Mouse (Mus musculus) erythroblast, embryonic 14.5 days (primary cell): ENCODE data around the gene Dnajb8. TPM values are rescaled to one million over a fixed set of nuclear protein-coding genes. Genes with fewer than 3 reads are reported as not detected.

ENCODE experiments used
- H3K27me3 ChIP-seq: 2 replicates; pipeline ENCODE4 v1.6.1; 2012; ENCODE audit warnings: inconsistent platforms; ENCODE audit not compliant: control insufficient read depth
- H3K36me3 ChIP-seq: 2 replicates; pipeline ENCODE4 v1.6.1; 2012; ENCODE audit warnings: mild to moderate bottlenecking, inconsistent platforms; ENCODE audit not compliant: control insufficient read depth
- H3K4me1 ChIP-seq: 2 replicates; pipeline ENCODE4 v1.6.1; 2012; ENCODE audit warnings: inconsistent platforms; ENCODE audit not compliant: control insufficient read depth
- H3K4me3 ChIP-seq: replicated peaks from 2 replicates; pipeline ENCODE3; 2012; ENCODE audit warnings: moderate library complexity, mild to moderate bottlenecking, inconsistent platforms
- H3K9me3 ChIP-seq: 2 replicates; pipeline ENCODE4 v1.6.1; 2012; ENCODE audit warnings: low read length, inconsistent platforms, mixed read lengths; ENCODE audit not compliant: control insufficient read depth
- GATA1 ChIP-seq: IDR thresholded peaks from 2 replicates; pipeline ENCODE4 v1.6.1; 2012; ENCODE audit warnings: low read length, inconsistent platforms, mixed read lengths
- TAL1 ChIP-seq: IDR thresholded peaks from 3 replicates; pipeline ENCODE4 v1.6.1; 2012; ENCODE audit warnings: low read length, inconsistent platforms, mixed read lengths
- polyA plus RNA-seq: library from polyadenylated mRNA; stranded (reverse); fragments of >175 nt; gene quantifications from 2 replicates; pipeline ENCODE4 v1.2.3, GENCODE M21; 2012

The Dnajb8 gene
- polyA plus RNA-seq, 1 experiment = not detected

DNA sequence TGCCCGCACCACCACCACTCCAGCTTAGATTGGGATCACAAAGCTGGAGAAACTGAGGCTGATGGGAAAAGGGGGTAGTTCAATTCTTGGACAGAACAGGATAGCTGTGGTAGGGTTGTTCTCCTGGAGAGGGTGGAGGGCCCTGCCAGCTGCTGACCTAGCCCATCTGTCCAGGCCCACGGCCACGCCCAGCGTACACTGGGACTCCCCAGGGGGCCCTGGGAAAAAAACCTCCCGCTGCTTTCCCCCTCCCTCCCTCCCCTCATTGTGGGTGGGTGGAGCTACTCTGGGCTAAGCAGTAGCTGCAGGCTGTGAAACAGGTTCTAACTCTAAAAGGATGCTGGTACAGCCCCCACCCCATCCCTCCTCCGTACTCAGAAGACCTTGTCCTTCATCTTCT is 6.3 kb upstream of the Dnajb8 start:
- H3K4me3 ChIP-seq = no peak overlapping the region
- no peaks in the 10 kb centered on the region for H3K36me3 ChIP-seq
- H3K4me1 ChIP-seq = no peaks in the 10 kb centered on the region
- H3K9me3 ChIP-seq = peaks cover 6% of the 10 kb centered on the region
- peaks cover 1% of the 10 kb centered on the region; the same call in 1 of the 2 replicates for H3K27me3 ChIP-seq
- TF ChIP-seq TAL1 (no peak), GATA1 (no peak)

GRCm38 (mm10) chr6:88216199-88216598 is 5.9 kb upstream of the Dnajb8 start:
- no peak overlapping the region for H3K4me3 ChIP-seq
- H3K36me3 ChIP-seq = no peaks in the 10 kb centered on the region
- TF ChIP-seq GATA1 = no peak
- TF ChIP-seq TAL1 = no peak
- H3K4me1 ChIP-seq = no peaks in the 10 kb centered on the region
- H3K9me3 ChIP-seq = peaks cover 6% of the 10 kb centered on the region
- H3K27me3 ChIP-seq = peaks cover 2% of the 10 kb centered on the region; the same call in 1 of the 2 replicates

GRCm38 (mm10) chr6:88219094-88219493 is 3.0 kb upstream of the Dnajb8 start:
- Histone ChIP-seq H3K4me3 (no peak overlapping the region), H3K9me3 (peaks cover 6% of the 10 kb centered on the region), H3K4me1 (no peaks in the 10 kb centered on the region), H3K27me3 (peaks cover 6% of the 10 kb centered on the region), H3K36me3 (no peaks in the 10 kb centered on the region)
- no peak for TF ChIP-seq GATA1
- no peak for TF ChIP-seq TAL1

GRCm38 (mm10) chr6:88226570-88226994 is 4.5 kb downstream of the Dnajb8 start:
- peaks cover 41% of the 10 kb centered on the region for H3K27me3 ChIP-seq
- H3K4me1 ChIP-seq = peaks cover 6% of the 10 kb centered on the region
- TF ChIP-seq GATA1 = no peak
- no peak for TF ChIP-seq TAL1
- H3K4me3 ChIP-seq = no peak overlapping the region
- H3K9me3 ChIP-seq = no peaks in the 10 kb centered on the region
- H3K36me3 ChIP-seq = no peaks in the 10 kb centered on the region

GRCm38 (mm10) chr6:88227537-88227936 is 5.5 kb downstream of the Dnajb8 start:
- H3K36me3 ChIP-seq = no peaks in the 10 kb centered on the region
- no peak overlapping the region for H3K4me3 ChIP-seq
- TF ChIP-seq GATA1 = no peak
- no peak for TF ChIP-seq TAL1
- peaks cover 42% of the 10 kb centered on the region for H3K27me3 ChIP-seq
- H3K4me1 ChIP-seq = peaks cover 6% of the 10 kb centered on the region
- H3K9me3 ChIP-seq = no peaks in the 10 kb centered on the region

- TF ChIP-seq TAL1 = no peak
- TF ChIP-seq GATA1 = no peak
- Histone ChIP-seq H3K36me3 (no peaks in the 10 kb centered on the region), H3K27me3 (peaks cover 53% of the 10 kb centered on the region), H3K4me3 (no peak overlapping the region), H3K4me1 (peaks cover 6% of the 10 kb centered on the region), H3K9me3 (no peaks in the 10 kb centered on the region)
Observed at GRCm38 (mm10) chr6:88229221-88229620, 7.2 kb downstream of the Dnajb8 start.

DNA sequence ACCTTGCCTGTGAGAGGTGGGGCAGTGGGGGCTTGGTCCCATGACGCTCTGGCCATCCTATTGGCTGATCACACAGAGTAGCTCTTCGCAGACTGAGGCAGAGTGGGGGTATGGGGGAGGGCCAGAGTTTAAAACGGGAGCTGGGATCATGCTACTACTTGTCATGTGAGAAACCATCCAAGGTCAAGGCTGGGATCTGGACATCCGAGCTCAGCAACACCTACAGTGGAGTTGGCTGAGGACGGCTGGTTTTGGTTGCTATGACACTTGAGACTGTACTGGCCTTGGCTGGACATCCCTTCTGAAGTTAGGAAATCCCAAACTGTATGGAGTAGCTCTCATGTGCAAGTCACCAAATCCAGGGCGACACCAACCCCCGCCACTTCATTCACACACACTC is 9.8 kb downstream of the Dnajb8 start:
- TF ChIP-seq GATA1 (no peak), TAL1 (no peak)
- H3K4me1 ChIP-seq = peaks cover 7% of the 10 kb centered on the region; the same call in 1 of the 2 replicates
- H3K27me3 ChIP-seq = peaks cover 70% of the 10 kb centered on the region
- no peaks in the 10 kb centered on the region for H3K9me3 ChIP-seq
- H3K36me3 ChIP-seq = no peaks in the 10 kb centered on the region
- H3K4me3 ChIP-seq = no peak overlapping the region

DNA sequence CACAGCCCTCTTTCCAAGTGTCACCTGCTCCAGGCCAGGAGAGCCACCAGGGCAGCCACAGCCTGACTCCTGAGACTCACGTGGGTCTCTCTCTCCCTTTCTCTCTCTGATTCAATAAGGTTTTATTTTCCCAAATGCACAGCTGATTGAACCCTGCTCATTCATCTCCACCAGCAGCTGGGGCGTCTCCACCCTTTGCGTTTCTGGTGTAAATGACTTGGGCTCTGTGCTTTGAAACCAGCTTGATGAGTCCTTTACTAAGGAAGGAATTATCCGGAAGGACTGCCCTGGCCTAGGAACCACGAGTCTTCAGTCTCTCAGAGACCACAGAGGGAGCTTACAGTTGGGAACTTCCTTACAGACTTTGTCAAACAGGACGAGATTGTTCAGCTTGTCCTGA is 10.2 kb downstream of the Dnajb8 start:
- Histone ChIP-seq H3K4me1 (peaks cover 7% of the 10 kb centered on the region; the same call in 1 of the 2 replicates), H3K36me3 (no peaks in the 10 kb centered on the region), H3K9me3 (no peaks in the 10 kb centered on the region), H3K27me3 (peaks cover 74% of the 10 kb centered on the region), H3K4me3 (no peak overlapping the region)
- no peak for TF ChIP-seq TAL1
- no peak for TF ChIP-seq GATA1

GRCm38 (mm10) chr6:88233996-88234395 is 11.9 kb downstream of the Dnajb8 start:
- peaks cover 7% of the 10 kb centered on the region; the same call in 1 of the 2 replicates for H3K4me1 ChIP-seq
- TF ChIP-seq TAL1 (no peak), GATA1 (no peak)
- H3K27me3 ChIP-seq = peaks cover 60% of the 10 kb centered on the region
- H3K9me3 ChIP-seq = no peaks in the 10 kb centered on the region
- no peak overlapping the region for H3K4me3 ChIP-seq
- H3K36me3 ChIP-seq = no peaks in the 10 kb centered on the region

DNA sequence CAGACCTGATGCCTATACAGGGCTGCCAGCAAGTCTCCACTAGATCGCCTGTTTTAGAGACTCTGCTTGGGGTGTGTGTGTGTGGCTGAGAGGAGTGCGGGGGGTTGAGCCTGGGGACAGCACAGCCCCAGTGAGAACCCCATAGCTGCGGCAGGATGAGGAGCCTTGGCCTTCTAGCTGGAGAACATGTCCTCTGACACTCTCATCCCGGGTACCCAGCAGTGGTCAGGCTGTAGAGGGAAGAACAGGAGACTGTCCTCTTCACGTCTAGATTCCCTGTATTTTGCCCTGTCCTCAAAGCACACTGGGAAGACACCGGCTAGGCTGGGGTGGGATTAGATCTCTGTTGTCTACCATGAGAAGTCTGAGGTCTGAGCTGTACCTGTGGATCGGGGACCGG is 13.4 kb downstream of the Dnajb8 start:
- Histone ChIP-seq H3K27me3 (peaks cover 55% of the 10 kb centered on the region), H3K4me1 (peaks cover 7% of the 10 kb centered on the region; the same call in 1 of the 2 replicates), H3K9me3 (no peaks in the 10 kb centered on the region), H3K4me3 (no peak overlapping the region), H3K36me3 (no peaks in the 10 kb centered on the region)
- TF ChIP-seq TAL1 (no peak), GATA1 (no peak)
